Mouse (Mus musculus) spleen, adult 18-20 months (tissue): ENCODE results near the gene Cpa4.

ENCODE experiments used
- DNase-seq, 2 experiments: peaks; one replicate each; pipeline ENCODE4 v3.0.0; 2022; ENCODE audit warnings: mixed read lengths in 2 of 2

Gene Cpa4

GRCm38 (mm10) chr6:30594364-30594763, 26.2 kb downstream of the Cpa4 start:
- no peak for DNase-seq

DNA sequence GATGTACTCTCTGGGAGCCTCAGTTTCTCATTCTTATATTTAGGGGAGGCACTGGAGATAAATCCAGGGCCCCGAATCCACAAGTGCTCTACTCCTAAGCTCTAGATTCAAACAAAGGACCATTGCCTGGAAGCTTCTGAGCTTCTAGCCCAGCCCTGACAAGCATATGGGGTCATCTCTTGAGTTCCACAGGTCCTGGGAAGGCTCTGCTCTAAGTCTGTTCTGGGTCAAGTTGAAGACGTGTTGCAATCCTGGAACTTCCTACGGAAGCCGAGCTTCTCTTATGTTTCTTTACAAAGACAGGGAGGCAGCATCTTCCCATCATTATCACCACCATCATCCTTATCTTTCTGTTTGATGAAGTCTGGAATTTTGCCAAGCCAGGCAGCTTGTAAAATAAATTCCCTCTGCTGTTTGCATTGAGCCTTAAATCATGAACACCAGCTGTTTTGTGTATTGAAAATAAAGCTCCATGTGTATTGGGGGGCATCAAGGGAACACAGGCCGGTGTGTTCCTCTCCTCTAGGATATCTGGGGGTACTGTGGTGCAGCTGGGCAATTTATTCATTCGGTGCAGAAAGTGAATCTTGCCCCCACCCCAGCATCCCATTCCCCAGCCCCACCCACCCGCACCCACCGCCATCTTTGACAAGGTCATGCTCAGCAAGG, 28.2 kb downstream of the Cpa4 start:
- no peak for DNase-seq

DNA sequence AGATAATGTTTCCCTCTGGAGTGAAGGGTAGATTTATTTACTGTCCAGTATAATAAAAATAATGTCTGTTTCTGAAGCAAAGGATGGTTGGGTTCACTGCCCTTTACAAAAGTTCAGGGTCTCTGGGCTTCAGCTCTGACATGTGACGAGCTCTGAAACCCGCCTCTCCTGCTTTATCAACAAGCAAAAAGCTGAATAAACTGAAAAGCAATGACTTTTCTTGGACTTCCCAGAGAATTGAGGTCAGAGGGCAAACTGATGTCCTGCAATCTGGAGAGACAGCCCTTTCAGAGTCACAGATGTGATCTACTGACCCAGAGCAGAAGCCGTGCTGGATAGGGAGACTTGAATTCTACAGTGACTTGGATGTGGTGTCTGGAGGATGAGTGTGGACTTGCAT, 31.9 kb downstream of the Cpa4 start:
- DNase-seq: no peak

- DNase-seq: no peak
Measured at GRCm38 (mm10) chr6:30600995-30601394, 32.8 kb downstream of the Cpa4 start.

DNA sequence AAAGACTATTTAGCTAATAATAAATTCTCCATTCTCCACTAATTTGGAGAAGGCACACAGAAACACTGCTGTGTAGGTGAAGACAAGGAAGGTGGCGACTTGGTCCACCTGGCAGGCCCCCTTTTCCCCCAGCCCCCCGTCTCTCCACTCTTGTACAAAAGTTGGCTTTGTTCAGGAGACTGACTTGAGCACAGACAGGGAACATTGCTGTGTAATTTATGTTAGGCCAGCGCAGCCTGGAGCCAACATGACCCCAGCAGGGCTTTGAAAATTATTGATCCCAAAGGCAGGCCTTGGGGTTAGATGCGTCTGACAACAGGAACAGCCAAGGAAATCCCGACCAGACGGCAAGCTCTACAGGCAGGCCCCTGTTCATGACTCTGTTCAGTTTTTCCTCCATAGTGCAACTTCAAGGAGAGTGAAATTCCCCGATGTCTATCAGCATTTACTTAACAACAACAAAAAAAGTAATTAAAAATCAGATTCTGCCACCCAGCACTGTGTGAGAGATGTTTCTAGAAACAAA, 36.2 kb downstream of the Cpa4 start:
- DNase-seq: no peak

- no peak for DNase-seq
Measured at GRCm38 (mm10) chr6:30605111-30605510, 36.9 kb downstream of the Cpa4 start.

DNA sequence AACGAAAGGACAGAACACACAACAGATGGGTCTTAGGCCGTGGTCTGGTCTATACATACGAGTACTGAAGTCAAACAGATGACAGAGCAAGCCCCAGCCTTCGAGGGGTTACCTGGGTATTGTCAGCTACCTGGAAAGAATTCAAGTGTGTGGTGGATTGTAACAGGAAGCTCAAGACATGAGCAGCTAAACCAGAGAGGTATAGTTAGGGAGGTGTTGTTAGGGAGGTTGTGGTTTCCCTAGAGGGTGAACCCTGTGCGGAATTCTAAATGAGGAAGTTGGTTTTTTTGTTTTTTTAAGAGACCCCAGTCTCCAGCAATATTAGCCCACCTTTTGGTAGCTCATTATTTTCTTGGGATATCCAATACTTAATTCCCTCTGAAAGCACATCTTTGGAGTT, 37.5 kb downstream of the Cpa4 start:
- DNase-seq: no peak

DNA sequence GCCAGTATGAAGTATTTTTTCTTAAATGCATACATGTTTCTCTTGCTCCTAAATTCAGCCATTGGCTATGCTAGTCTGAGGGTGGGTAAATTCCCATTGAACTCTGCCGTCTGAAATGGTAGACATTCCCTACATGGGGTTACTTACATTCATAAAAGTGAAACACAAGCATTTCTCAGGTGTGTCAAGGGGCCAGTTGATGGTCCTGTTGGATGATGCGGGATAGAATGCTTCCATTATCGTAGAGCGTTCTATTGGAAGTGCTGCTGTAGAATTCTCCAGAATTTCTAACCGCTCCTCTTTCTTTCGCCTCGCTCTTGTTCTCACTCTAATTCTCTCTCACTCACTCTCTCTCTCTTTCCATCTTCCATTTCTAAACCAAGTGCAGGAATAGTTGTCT, 42.5 kb downstream of the Cpa4 start, which contains the start of gene Cpa5:
Gene Cpa5 (plus strand): TSS at position 301 of the 400 bp plus-strand sequence.
- no peak for DNase-seq

DNA sequence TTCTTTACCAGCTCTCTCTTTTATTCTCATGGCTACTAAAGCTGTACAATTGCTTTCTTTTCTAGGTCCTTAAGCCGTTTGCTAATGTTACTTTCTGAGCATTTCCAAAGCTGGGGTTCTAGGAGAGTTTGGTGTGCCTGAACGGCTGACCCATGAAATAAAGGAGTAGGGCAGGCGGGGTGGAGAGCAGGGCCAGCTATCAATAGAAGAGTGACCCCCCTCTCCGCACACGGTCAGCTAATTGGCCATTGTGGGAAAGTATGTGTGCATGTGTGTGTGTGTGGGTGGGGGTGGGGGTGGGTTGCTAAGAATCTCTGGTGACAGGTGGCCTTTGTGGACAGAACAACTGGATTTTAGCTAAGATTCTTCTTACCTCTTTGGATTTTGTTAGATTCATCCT, 43.0 kb downstream of the Cpa4 start:
- DNase-seq: no peak

GRCm38 (mm10) chr6:30614251-30614650, 46.1 kb downstream of the Cpa4 start:
- no peak for DNase-seq

- DNase-seq: no peak
Measured at GRCm38 (mm10) chr6:30615741-30616140, 47.6 kb downstream of the Cpa4 start.

- DNase-seq: no peak
Measured at GRCm38 (mm10) chr6:30616491-30616941, 48.3 kb downstream of the Cpa4 start.

- DNase-seq: no peak
Measured at GRCm38 (mm10) chr6:30617020-30617958, 49.1 kb downstream of the Cpa4 start.

- DNase-seq: no peak
Measured at GRCm38 (mm10) chr6:30617959-30618590, 49.9 kb downstream of the Cpa4 start.

DNA sequence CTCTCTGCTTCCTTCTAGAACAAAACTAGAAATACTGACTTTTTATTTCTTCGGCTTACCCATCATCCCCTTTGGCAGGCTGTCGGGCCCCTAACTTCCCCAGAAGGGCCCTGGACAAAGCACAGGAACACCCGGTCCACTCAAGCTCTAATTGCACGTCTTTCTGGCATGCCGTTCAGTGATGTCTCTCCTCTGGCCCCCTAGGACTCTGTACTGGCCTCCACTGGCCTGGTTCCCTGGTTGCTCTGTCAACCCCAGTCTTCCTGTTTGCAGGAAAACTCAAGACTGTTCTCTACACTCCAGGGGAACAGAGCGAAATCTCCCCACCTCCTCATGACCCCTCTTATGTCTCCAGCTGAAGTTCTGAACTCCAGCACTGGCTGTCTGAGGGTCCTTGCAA, 50.6 kb downstream of the Cpa4 start:
- DNase-seq: no peak

- no peak for DNase-seq
Measured at GRCm38 (mm10) chr6:30619606-30620005, 51.4 kb downstream of the Cpa4 start.

- no peak for DNase-seq
Measured at GRCm38 (mm10) chr6:30620591-30620990, 52.4 kb downstream of the Cpa4 start.

DNA sequence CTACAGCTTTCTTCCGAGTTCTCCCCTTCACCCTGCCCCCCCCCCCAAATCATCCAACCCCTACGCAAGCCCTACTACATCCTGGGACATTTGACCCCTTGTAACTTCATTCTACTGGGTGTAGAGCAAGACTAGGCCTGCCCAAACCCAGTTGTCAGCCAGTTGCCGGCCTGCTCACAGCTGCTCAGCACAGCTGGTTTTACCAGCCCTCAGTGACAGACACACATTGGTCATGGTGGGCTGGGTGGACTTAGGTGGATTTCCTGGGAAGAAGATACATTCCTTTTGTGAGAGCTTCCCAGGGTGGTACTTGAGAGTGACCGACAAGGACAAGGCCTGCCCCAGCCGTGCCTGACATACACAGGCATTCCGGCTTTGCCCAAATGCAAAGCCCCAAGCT, 52.8 kb downstream of the Cpa4 start:
- DNase-seq: no peak

GRCm38 (mm10) chr6:30621986-30622389, 53.8 kb downstream of the Cpa4 start:
- no peak for DNase-seq

DNA sequence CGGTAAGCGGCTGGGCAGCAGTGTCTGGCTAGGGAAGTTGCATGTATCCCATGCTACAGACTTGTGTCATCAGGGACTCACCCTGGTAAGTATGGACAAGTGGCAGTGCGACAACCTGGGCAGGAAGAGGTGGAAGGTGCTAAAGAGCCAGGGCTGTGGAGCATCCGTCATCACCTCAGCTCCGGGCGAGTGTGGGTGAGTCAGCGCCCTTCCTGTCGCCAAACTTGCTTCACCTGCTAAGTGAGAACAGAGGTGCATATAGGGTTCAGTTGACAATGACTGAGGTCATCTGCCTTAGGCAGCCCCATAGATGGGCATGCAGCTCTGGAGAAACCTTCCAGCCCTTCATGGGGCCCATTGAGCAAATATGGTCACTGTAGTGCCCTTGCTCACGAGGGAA, 56.6 kb downstream of the Cpa4 start:
- no peak for DNase-seq

GRCm38 (mm10) chr6:30628152-30628551, 60.0 kb downstream of the Cpa4 start:
- no peak for DNase-seq

GRCm38 (mm10) chr6:30629989-30630388, 61.8 kb downstream of the Cpa4 start:
- DNase-seq: no peak

GRCm38 (mm10) chr6:30635361-30635862, 67.2 kb downstream of the Cpa4 start:
- no peak for DNase-seq
